In genomic region chr14:75307855-75308254, GRCm38 (mm10) we compare ENCODE assay signal across 28 mouse cellular contexts. TPM values are rescaled to one million over a fixed set of nuclear protein-coding genes. Genes with fewer than 3 reads are reported as not detected.
A peak's percentile ranks its signal among the peaks of the same experiment; 100 is the strongest.
DNase-seq lines count a peak whose midpoint lies in the region; ATAC-seq lines count a peak whose summit lies in the region.
"Had no signal": no experiment of that assay in that cellular context is flagged by ENCODE, and none has a peak within 500 bp of the region (broad histone marks: within the 10 kb centered on the region; RNA-seq: fewer than 3 reads in every experiment).

No protein-coding gene starts in this region.

- H3K9me3 ChIP-seq in hindbrain, embryonic 11.5 days (ENCODE audit: control insufficient read depth, low read length): no peaks in the 10 kb centered on the region
- H3K9me3 ChIP-seq in hindbrain, embryonic 12.5 days (replicated peaks): no peaks in the 10 kb centered on the region
- H3K9me3 ChIP-seq: embryonic facial prominence, embryonic 15.5 days; heart, embryonic 13.5 days; neural tube, embryonic 13.5 days had no signal

- no peak overlapping the region for H3K27ac ChIP-seq in hindbrain, embryonic 11.5 days (ENCODE audit: low read depth, low read length)
- H3K27ac ChIP-seq in hindbrain, embryonic 12.5 days: no peak overlapping the region
- H3K27ac ChIP-seq: embryonic facial prominence, embryonic 15.5 days; heart, embryonic 13.5 days; liver, embryonic 14.5 days; neural tube, embryonic 13.5 days had no signal

- no peaks in the 10 kb centered on the region for H3K36me3 ChIP-seq in hindbrain, embryonic 11.5 days (ENCODE audit: control insufficient read depth, insufficient read depth, low read length)
- no peaks in the 10 kb centered on the region for H3K36me3 ChIP-seq in hindbrain, embryonic 12.5 days
- H3K36me3 ChIP-seq: neural tube, embryonic 13.5 days had no signal

- no peaks in the 10 kb centered on the region for H3K4me1 ChIP-seq in hindbrain, embryonic 11.5 days (replicated peaks; ENCODE audit: control insufficient read depth, insufficient read depth, low read length)
- H3K4me1 ChIP-seq in hindbrain, embryonic 12.5 days: peaks cover 3% of the 10 kb centered on the region; the same call in 1 of the 2 replicates
- H3K4me1 ChIP-seq: embryonic facial prominence, embryonic 15.5 days; heart, embryonic 13.5 days had no signal

- DNase-seq in hindbrain, embryonic 11.5 days (ENCODE audit: low spot score): peak; percentile 4
- peak; percentile 13 for DNase-seq in retina, embryonic 14.5 days (ENCODE audit: low spot score)
- DNase-seq in retina, postnatal 1 day: no peak
- peak; percentile 8 for DNase-seq in embryo, embryonic 10.5 days (ENCODE audit: low spot score)
- no peak for DNase-seq in layer of hippocampus, adult 9-11 months
- no peak for DNase-seq in cerebellum, postnatal 14 days
- DNase-seq: adrenal gland, adult 2 months; adrenal gland, postnatal 36 days; B cell, adult 2 months; cerebellum, adult 11 months; cerebellum, adult 9-10 months; gastrocnemius, postnatal 10 days; heart, postnatal 10 days; kidney, adult 11 months; kidney, postnatal 14 days; liver; lung, embryonic 14.5 days; lung, postnatal 14 days; right cerebral cortex, postnatal 14 days; thymus, postnatal 14 days had no signal

- H3K27me3 ChIP-seq in hindbrain, embryonic 11.5 days (ENCODE audit: control insufficient read depth, insufficient read depth, low read length): no peaks in the 10 kb centered on the region
- H3K27me3 ChIP-seq in hindbrain, embryonic 12.5 days: no peaks in the 10 kb centered on the region
- H3K27me3 ChIP-seq: embryonic facial prominence, embryonic 15.5 days; heart, embryonic 13.5 days; neural tube, embryonic 13.5 days had no signal

- H3K4me3 ChIP-seq in hindbrain, embryonic 11.5 days (ENCODE audit: low read depth, low read length): no peak overlapping the region
- no peak overlapping the region for H3K4me3 ChIP-seq in hindbrain, embryonic 12.5 days
- H3K4me3 ChIP-seq: embryonic facial prominence, embryonic 15.5 days; heart, embryonic 13.5 days; neural tube, embryonic 13.5 days had no signal

- no peak for ATAC-seq in hindbrain, embryonic 11.5 days (ENCODE audit: low FRiP score)
- no peak for ATAC-seq in hindbrain, embryonic 12.5 days (ENCODE audit: low FRiP score)
- ATAC-seq: activated CD4-positive, CD25-positive, alpha-beta regulatory T cell, adult 4 months; forebrain, embryonic 16.5 days; inflammation-experienced regulatory T-cells, adult 6 months had no signal

- H3K4me2 ChIP-seq in hindbrain, embryonic 11.5 days (replicated peaks; ENCODE audit: low read depth, low read length): no peak overlapping the region
- no peak overlapping the region for H3K4me2 ChIP-seq in hindbrain, embryonic 12.5 days (replicated peaks)
- H3K4me2 ChIP-seq: embryonic facial prominence, embryonic 15.5 days; heart, embryonic 13.5 days; lung, embryonic 14.5 days; neural tube, embryonic 13.5 days had no signal

- no peak overlapping the region for H3K9ac ChIP-seq in hindbrain, embryonic 11.5 days (ENCODE audit: low read depth, low read length)
- H3K9ac ChIP-seq in hindbrain, embryonic 12.5 days: no peak overlapping the region
- H3K9ac ChIP-seq: embryonic facial prominence, embryonic 15.5 days; heart, embryonic 13.5 days; liver, embryonic 14.5 days; lung, embryonic 14.5 days; neural tube, embryonic 13.5 days had no signal

RNA-seq across cellular contexts. Expression of gene Zc3h13, which starts 23.7 kb away (rescaled TPM):
- polyA plus RNA-seq in hindbrain, embryonic 11.5 days (2014; fragmentation: Nextera tagmentation; extraction: Ambion mirVana): 34.8 and 44.6 TPM in 2 replicates
- polyA plus RNA-seq in hindbrain, embryonic 12.5 days (2016; fragmentation: Nextera tagmentation; extraction: Ambion mirVana): 38.9 and 43.9 TPM in 2 replicates

Comparison
In these comparisons a context has a peak if more than half of its experiments do, and no peak if none do; other contexts are left out.
1. DNase-seq: peak in hindbrain, embryonic 11.5 days (single experiment), retina, embryonic 14.5 days (single experiment) and embryo, embryonic 10.5 days (single experiment); none in retina, postnatal 1 day (single experiment), layer of hippocampus, adult 9-11 months (single experiment) and cerebellum, postnatal 14 days (0 of 2).